Mouse (Mus musculus) heart, embryonic 16.5 days (tissue): ENCODE results near the gene Rnaseh2a. TPM values are rescaled to one million over a fixed set of nuclear protein-coding genes. Genes with fewer than 3 reads are reported as not detected.

Experiments
- ATAC-seq: fragments of 200-750 bp; cut with Nextera tagmentation; replicated peaks from 2 replicates; pipeline ENCODE4 v1.8.0; 2017; ENCODE audit warnings: moderate number of reproducible peaks; ENCODE audit not compliant: insufficient read depth, low FRiP score; ENCODE audit errors: extremely low read depth
- H3K27ac ChIP-seq: fragments of 300-500 bp; sonication (generic); 2 replicates; pipeline ENCODE4 v1.5.1; 2014; ENCODE audit warnings: mild to moderate bottlenecking, low read length, control low read depth, moderate library complexity
- H3K27me3 ChIP-seq: fragments of 300-500 bp; sonication (generic); 2 replicates; pipeline ENCODE4 v1.6.1; 2014; ENCODE audit warnings: low read length, mixed read lengths; ENCODE audit not compliant: control insufficient read depth, insufficient read depth
- H3K36me3 ChIP-seq: fragments of 300-500 bp; sonication (generic); 2 replicates; pipeline ENCODE4 v1.6.1; 2014; ENCODE audit not compliant: control insufficient read depth, insufficient read depth
- H3K4me1 ChIP-seq: fragments of 300-500 bp; sonication (generic); 2 replicates; pipeline ENCODE4 v1.6.1; 2014; ENCODE audit warnings: low read length, mixed read lengths; ENCODE audit not compliant: control insufficient read depth, insufficient read depth
- H3K4me2 ChIP-seq: fragments of 300-500 bp; sonication (generic); 2 replicates; pipeline ENCODE4 v1.6.1; 2014; ENCODE audit warnings: low read depth, mild to moderate bottlenecking, control low read depth, low read length
- H3K4me3 ChIP-seq: fragments of 300-500 bp; sonication (generic); 2 replicates; pipeline ENCODE4 v1.5.1; 2014; ENCODE audit warnings: mild to moderate bottlenecking, control low read depth, low read length
- H3K9ac ChIP-seq: fragments of 300-500 bp; sonication (generic); 2 replicates; pipeline ENCODE4 v1.6.1; 2014; ENCODE audit warnings: low read length, control low read depth
- H3K9me3 ChIP-seq: fragments of 300-500 bp; sonication (generic); replicated peaks from 2 replicates; pipeline ENCODE4 v1.6.1; 2016; ENCODE audit warnings: low read length; ENCODE audit not compliant: control insufficient read depth
- WGBS: fragments of 180-500 bp; shearing (Covaris S2); extraction: QIAGEN DNeasy Blood & Tissue Kit; methylation state at CpG from one replicate; pipeline ENCODE4 v1.1.7; 2014; 5-methylcytosine and 5-hydroxymethylcytosine counted together
- polyA plus RNA-seq: library from polyadenylated mRNA; unstranded; fragments of >200 nt; fragmentation: Nextera tagmentation; extraction: Ambion mirVana; gene quantifications from 2 replicates; pipeline ENCODE4 v1.2.1, GENCODE M21; 2015

The Rnaseh2a gene
- polyA plus RNA-seq, 1 experiment from 2014 or later: 82.7 TPM

- Histone ChIP-seq H3K4me3 (no peak overlapping the region), H3K27me3 (peaks cover 7% of the 10 kb centered on the region; the same call in 1 of the 2 replicates), H3K9me3 (no peaks in the 10 kb centered on the region), H3K4me1 (peaks cover 3% of the 10 kb centered on the region; the same call in 1 of the 2 replicates), H3K36me3 (no peaks in the 10 kb centered on the region), H3K4me2 (no peak overlapping the region), H3K9ac (no peak overlapping the region), H3K27ac (no peak overlapping the region)
- WGBS: 86% methylated on average over 5 of the region's 5 CpGs
- no peak for ATAC-seq
These were observed 27.4 kb upstream of the Rnaseh2a start for GRCm38 (mm10) chr8:84996978-84997377.

- Histone ChIP-seq H3K27ac (no peak overlapping the region), H3K4me1 (peaks cover 8% of the 10 kb centered on the region), H3K9ac (no peak overlapping the region), H3K36me3 (no peaks in the 10 kb centered on the region), H3K4me2 (no peak overlapping the region), H3K9me3 (no peaks in the 10 kb centered on the region), H3K4me3 (no peak overlapping the region), H3K27me3 (peaks cover 7% of the 10 kb centered on the region; the same call in 1 of the 2 replicates)
- 21% methylated on average over 25 of the region's 25 CpGs for WGBS
- no peak for ATAC-seq
These were observed 26.1 kb upstream of the Rnaseh2a start for GRCm38 (mm10) chr8:84995680-84996079.

GRCm38 (mm10) chr8:84994375-84994774 is 24.8 kb upstream of the Rnaseh2a start:
- H3K27ac ChIP-seq: no peak overlapping the region
- 88% methylated on average over 9 of the region's 9 CpGs for WGBS
- no peak overlapping the region for H3K9ac ChIP-seq
- peaks cover 11% of the 10 kb centered on the region for H3K4me1 ChIP-seq
- no peak for ATAC-seq
- no peaks in the 10 kb centered on the region for H3K36me3 ChIP-seq
- H3K27me3 ChIP-seq: peaks cover 7% of the 10 kb centered on the region; the same call in 1 of the 2 replicates
- H3K9me3 ChIP-seq: no peaks in the 10 kb centered on the region
- H3K4me3 ChIP-seq: no peak overlapping the region
- no peak overlapping the region for H3K4me2 ChIP-seq

- Histone ChIP-seq H3K4me2 (peak overlapping the region; percentile 92), H3K4me1 (peaks cover 14% of the 10 kb centered on the region), H3K36me3 (no peaks in the 10 kb centered on the region), H3K9ac (peak overlapping the region; percentile 74), H3K9me3 (no peaks in the 10 kb centered on the region), H3K4me3 (peak overlapping the region; percentile 68), H3K27me3 (peaks cover 5% of the 10 kb centered on the region; the same call in 1 of the 2 replicates), H3K27ac (0 out of 2 replicates have a peak overlapping the region, but pooled peaks have one; percentile 32)
- WGBS: 2% methylated on average over 15 of the region's 15 CpGs
- ATAC-seq: peak; percentile 12
These were observed 21.3 kb upstream of the Rnaseh2a start for GRCm38 (mm10) chr8:84990836-84991235.

- peak; percentile 90 for ATAC-seq
- Histone ChIP-seq H3K4me1 (peaks cover 17% of the 10 kb centered on the region), H3K4me3 (peak within 1 kb of the TSS; percentile 68), H3K4me2 (peak within 1 kb of the TSS; percentile 92), H3K36me3 (no peaks in the 10 kb centered on the region), H3K9me3 (no peaks in the 10 kb centered on the region), H3K27ac (peak within 1 kb of the TSS; percentile 75), H3K27me3 (peaks cover 5% of the 10 kb centered on the region; the same call in 1 of the 2 replicates), H3K9ac (peak within 1 kb of the TSS; percentile 74)
- 0% methylated on average over 28 of the region's 28 CpGs for WGBS
These were observed 20.8 kb upstream of the Rnaseh2a start, which contains the start of gene Hook2 for GRCm38 (mm10) chr8:84990349-84990748. Gene Hook2 (plus strand): TSS chr8:84990603.

GRCm38 (mm10) chr8:84989810-84990209 is 20.2 kb upstream of the Rnaseh2a start:
- peaks cover 3% of the 10 kb centered on the region; the same call in 1 of the 2 replicates for H3K27me3 ChIP-seq
- no peaks in the 10 kb centered on the region for H3K36me3 ChIP-seq
- H3K9ac ChIP-seq: peak overlapping the region; percentile 74
- WGBS: under 1% methylated on average over 15 of the region's 15 CpGs
- peak; percentile 61 for ATAC-seq
- H3K4me1 ChIP-seq: peaks cover 23% of the 10 kb centered on the region
- H3K4me2 ChIP-seq: peak overlapping the region; percentile 92
- H3K4me3 ChIP-seq: peak overlapping the region; percentile 68
- peak overlapping the region; percentile 75 for H3K27ac ChIP-seq
- H3K9me3 ChIP-seq: no peaks in the 10 kb centered on the region

GRCm38 (mm10) chr8:84989311-84989731 is 19.8 kb upstream of the Rnaseh2a start:
- Histone ChIP-seq H3K36me3 (no peaks in the 10 kb centered on the region), H3K4me2 (peak overlapping the region; percentile 92; the same call in 1 of the 2 replicates), H3K4me1 (peaks cover 28% of the 10 kb centered on the region), H3K4me3 (no peak overlapping the region), H3K27ac (no peak overlapping the region), H3K9me3 (no peaks in the 10 kb centered on the region), H3K9ac (peak overlapping the region; percentile 35; the same call in 1 of the 2 replicates), H3K27me3 (peaks cover under 1% of the 10 kb centered on the region; the same call in 1 of the 2 replicates)
- ATAC-seq: no peak
- 17% methylated on average over 15 of the region's 15 CpGs for WGBS

GRCm38 (mm10) chr8:84987903-84988302 is 18.3 kb upstream of the Rnaseh2a start:
- Histone ChIP-seq H3K9me3 (no peaks in the 10 kb centered on the region), H3K4me3 (no peak overlapping the region), H3K27me3 (no peaks in the 10 kb centered on the region), H3K4me2 (no peak overlapping the region), H3K4me1 (peaks cover 30% of the 10 kb centered on the region), H3K27ac (no peak overlapping the region), H3K9ac (no peak overlapping the region), H3K36me3 (no peaks in the 10 kb centered on the region)
- ATAC-seq: no peak
- 61% methylated on average over 2 of the region's 2 CpGs for WGBS

GRCm38 (mm10) chr8:84987388-84987787 is 17.8 kb upstream of the Rnaseh2a start:
- Histone ChIP-seq H3K27me3 (no peaks in the 10 kb centered on the region), H3K9ac (no peak overlapping the region), H3K4me3 (no peak overlapping the region), H3K9me3 (no peaks in the 10 kb centered on the region), H3K4me1 (peaks cover 30% of the 10 kb centered on the region), H3K4me2 (no peak overlapping the region), H3K36me3 (no peaks in the 10 kb centered on the region), H3K27ac (no peak overlapping the region)
- 80% methylated on average over 5 of the region's 5 CpGs for WGBS
- no peak for ATAC-seq
